Mouse (Mus musculus): Measurements from ENCODE around the gene Pard3.

- no peak for TF ChIP-seq POLR2A (IDR thresholded peaks at IDR 0.05; ENCODE audit: low read depth, low read length)
- no peak for TF ChIP-seq CTCF (conservative IDR thresholded peaks at IDR 0.05; ENCODE audit: insufficient read depth, insufficient read length, low read depth, low read length)
Measured at GRCm38 (mm10) chr8:127058759-127059158, 4.9 kb upstream of the Pard3 start.
